Comparison of ENCODE assay signal across 16 mouse cellular contexts in the genomic region with DNA sequence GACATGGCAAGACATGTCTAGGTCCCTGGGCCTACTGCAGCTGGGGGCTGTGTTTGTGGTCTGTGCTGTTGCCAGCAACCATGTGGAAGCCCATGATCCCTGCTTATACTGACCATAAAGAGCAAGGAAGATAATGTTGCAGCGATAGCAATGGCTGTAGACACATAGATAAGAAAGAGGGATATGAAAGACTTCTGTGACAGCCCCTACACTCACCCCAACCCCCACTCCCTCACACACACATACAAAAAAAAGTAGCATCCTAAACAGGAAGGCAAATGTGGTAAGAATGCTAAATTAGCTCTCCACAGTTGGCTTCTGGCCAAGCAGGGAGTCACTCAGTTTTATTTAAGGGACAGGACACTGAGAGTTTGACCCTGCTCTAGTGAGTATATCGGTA. TPM values are rescaled to one million over a fixed set of nuclear protein-coding genes. Genes with fewer than 3 reads are reported as not detected.
DNase-seq lines count a peak whose midpoint lies in the region; ATAC-seq and TF ChIP-seq lines count a peak whose summit lies in the region.
"Had no signal": no experiment of that assay in that cellular context is flagged by ENCODE, and none has a peak within 500 bp of the region (broad histone marks: within the 10 kb centered on the region; RNA-seq: fewer than 3 reads in every experiment).

No protein-coding gene starts in this region.

- DNase-seq in heart, postnatal 10 days = peak; percentile 18 to 29
- DNase-seq in heart, adult 8-10 months (ENCODE audit: low spot score) = no peak
- DNase-seq in lung, postnatal 10 days = peak; percentile 4
- no peak for DNase-seq in lung, adult 18-20 months
- no peak for DNase-seq in liver, postnatal 0 days
- DNase-seq in urinary bladder, postnatal 36 days (ENCODE audit: low spot score in 2 of 2) = no peak
- DNase-seq: adrenal gland, adult 8-10 months; kidney, adult 18-20 months; right cerebral cortex, adult 18-20 months; thymus, postnatal 36 days had no signal

- no peaks in the 10 kb centered on the region for H3K9me3 ChIP-seq in liver, postnatal 0 days (ENCODE audit: low read length)
- H3K9me3 ChIP-seq: embryonic facial prominence, embryonic 13.5 days; forebrain, embryonic 13.5 days; hindbrain, embryonic 13.5 days had no signal

- TF ChIP-seq CTCF in liver, postnatal 0 days (IDR thresholded peaks at IDR 0.05; ENCODE audit: low read depth) = no peak

- H3K4me1 ChIP-seq in liver, postnatal 0 days (ENCODE audit: insufficient read depth) = no peaks in the 10 kb centered on the region
- H3K4me1 ChIP-seq: embryonic facial prominence, embryonic 13.5 days had no signal

- no peak overlapping the region for H3K4me3 ChIP-seq in liver, postnatal 0 days (ENCODE audit: low read depth, low read length)
- H3K4me3 ChIP-seq: embryonic facial prominence, embryonic 13.5 days; forebrain, embryonic 13.5 days; hindbrain, embryonic 13.5 days had no signal

- peak; percentile 69 for ATAC-seq in common myeloid progenitor, adult 5-6 weeks (replicated peaks; ENCODE audit: low read depth, poor library complexity, severe bottlenecking)
- peak; percentile 36; the same call in 1 of the 2 replicates for ATAC-seq in liver, postnatal 0 days
- ATAC-seq: forebrain, embryonic 13.5 days; lung, postnatal 0 days had no signal

- intact Hi-C loops in heart, postnatal 10 days (cut with DNase I) = no loop called here

- H3K9ac ChIP-seq in liver, postnatal 0 days (replicated peaks) = no peak overlapping the region
- H3K9ac ChIP-seq: embryonic facial prominence, embryonic 13.5 days; forebrain, embryonic 13.5 days; hindbrain, embryonic 13.5 days had no signal

- TF ChIP-seq EP300 in liver, postnatal 0 days (IDR thresholded peaks at IDR 0.05; ENCODE audit: low read depth) = no peak

- no peak overlapping the region for H3K27ac ChIP-seq in liver, postnatal 0 days (ENCODE audit: low read depth)
- H3K27ac ChIP-seq: embryonic facial prominence, embryonic 13.5 days; forebrain, embryonic 13.5 days; hindbrain, embryonic 13.5 days had no signal

- WGBS in liver, postnatal 0 days (ENCODE audit: insufficient replicate concordance) = 27% methylated on average over 2 of the region's 2 CpGs

- H3K27me3 ChIP-seq in liver, postnatal 0 days (ENCODE audit: insufficient read depth, low read length) = 0 out of 2 replicates have a peak, but pooled peaks cover 3% of the 10 kb centered on the region
- H3K27me3 ChIP-seq: CH12.LX; hindbrain, embryonic 13.5 days had no signal

- H3K4me2 ChIP-seq in liver, postnatal 0 days (ENCODE audit: low read depth, low read length) = no peak overlapping the region
- H3K4me2 ChIP-seq: embryonic facial prominence, embryonic 13.5 days; forebrain, embryonic 13.5 days; hindbrain, embryonic 13.5 days had no signal

- H3K36me3 ChIP-seq in liver, postnatal 0 days (replicated peaks; ENCODE audit: insufficient read depth, low read length) = no peaks in the 10 kb centered on the region
- H3K36me3 ChIP-seq: embryonic facial prominence, embryonic 13.5 days; hindbrain, embryonic 13.5 days had no signal

RNA-seq across cellular contexts. Expression of a gene that starts 16.0 kb away (rescaled TPM):
- 10 to 100 TPM; 45.8 to 53.6 TPM for total RNA-seq in heart, postnatal 10 days (2021)
- 10 to 100 TPM; 38.5 to 46.6 (median 41.1) TPM for total RNA-seq in heart, adult 8-10 months (2022)
- total RNA-seq in common myeloid progenitor, adult 5-6 weeks (2017) = 261 and 353 TPM in 2 replicates
- polyA plus RNA-seq in liver, postnatal 0 days (2015; fragmentation: Nextera tagmentation; extraction: Ambion mirVana) = 24.6 and 28.4 TPM in 2 replicates

RNA-seq across cellular contexts. Expression of a gene that starts 48.7 kb away (rescaled TPM):
- under 1 TPM; 0.65 to 0.67 TPM for total RNA-seq in heart, postnatal 10 days (2021)
- total RNA-seq in heart, adult 8-10 months (2022) = under 1 TPM; 0.22 to 0.34 (median 0.28) TPM
- 23.3 and 25.3 TPM in 2 replicates for total RNA-seq in common myeloid progenitor, adult 5-6 weeks (2017)
- polyA plus RNA-seq in liver, postnatal 0 days (2015; fragmentation: Nextera tagmentation; extraction: Ambion mirVana) = 4.2 and 4.7 TPM in 2 replicates
- total RNA-seq: CH12.LX had no signal

Comparison
In these comparisons a context has a peak if more than half of its experiments do, and no peak if none do; other contexts are left out.
1. DNase-seq: peak in heart, postnatal 10 days (2 of 2) and lung, postnatal 10 days (single experiment); none in heart, adult 8-10 months (single experiment), lung, adult 18-20 months (0 of 2), liver, postnatal 0 days (single experiment) and urinary bladder, postnatal 36 days (0 of 2).
2. RNA of a gene that starts 48.7 kb away (total RNA-seq): 23.3 to 25.3 TPM in common myeloid progenitor, adult 5-6 weeks; 0.65 to 0.67 TPM in heart, postnatal 10 days and 0.22 to 0.34 TPM in heart, adult 8-10 months; every median in the first group is over 10 times any median in the second.